Mouse (Mus musculus): Measurements from ENCODE around the gene Pde10a. TPM values are rescaled to one million over a fixed set of nuclear protein-coding genes. Genes with fewer than 3 reads are reported as not detected.
"Not testable (repeated sequence)": the region's sequence is repeated elsewhere in the genome, so short reads cannot be mapped to it uniquely, and the experiment has no call there.

Pde10a gene
- polyA plus RNA-seq, 1 experiment from 2014 or later: 3.1 TPM

- no peaks in the 10 kb centered on the region for H3K4me1 ChIP-seq
- H3K4me3 ChIP-seq: no peak overlapping the region
- H3K27me3 ChIP-seq (ENCODE audit: poor library complexity, severe bottlenecking): no peaks in the 10 kb centered on the region
- WGBS: 83% methylated on average over 7 of the region's 7 CpGs
- H3K27ac ChIP-seq: no peak overlapping the region
- peaks cover 4% of the 10 kb centered on the region; the same call in 1 of the 2 replicates for H3K9me3 ChIP-seq
- no peaks in the 10 kb centered on the region for H3K36me3 ChIP-seq (replicated peaks)
- no peak for DNase-seq (ENCODE audit: extremely low spot score, low spot score)
Measured at GRCm38 (mm10) chr17:8701096-8701495, 175.9 kb downstream of the Pde10a start.

GRCm38 (mm10) chr17:8702503-8702902 is 177.3 kb downstream of the Pde10a start:
- 89% methylated on average over 5 of the region's 5 CpGs for WGBS
- no peak overlapping the region for H3K4me3 ChIP-seq
- DNase-seq (ENCODE audit: extremely low spot score, low spot score): no peak
- H3K27ac ChIP-seq: no peak overlapping the region
- no peaks in the 10 kb centered on the region for H3K27me3 ChIP-seq (ENCODE audit: poor library complexity, severe bottlenecking)
- no peaks in the 10 kb centered on the region for H3K4me1 ChIP-seq
- H3K9me3 ChIP-seq: no peaks in the 10 kb centered on the region
- no peaks in the 10 kb centered on the region for H3K36me3 ChIP-seq (replicated peaks)

- DNase-seq (ENCODE audit: extremely low spot score, low spot score): no peak
- Histone ChIP-seq H3K4me1 (no peaks in the 10 kb centered on the region), H3K9me3 (peaks cover 3% of the 10 kb centered on the region; the same call in 1 of the 2 replicates), H3K27me3 (ENCODE audit: poor library complexity, severe bottlenecking) (no peaks in the 10 kb centered on the region), H3K27ac (no peak overlapping the region), H3K36me3 (replicated peaks) (no peaks in the 10 kb centered on the region), H3K4me3 (no peak overlapping the region)
Measured at GRCm38 (mm10) chr17:8708006-8708405, 182.8 kb downstream of the Pde10a start.

GRCm38 (mm10) chr17:8712734-8713133 is 187.6 kb downstream of the Pde10a start:
- H3K9me3 ChIP-seq; DNase-seq (ENCODE audit: extremely low spot score, low spot score): not testable (repeated sequence)
- WGBS: 92% methylated on average over 2 of the region's 2 CpGs

DNA sequence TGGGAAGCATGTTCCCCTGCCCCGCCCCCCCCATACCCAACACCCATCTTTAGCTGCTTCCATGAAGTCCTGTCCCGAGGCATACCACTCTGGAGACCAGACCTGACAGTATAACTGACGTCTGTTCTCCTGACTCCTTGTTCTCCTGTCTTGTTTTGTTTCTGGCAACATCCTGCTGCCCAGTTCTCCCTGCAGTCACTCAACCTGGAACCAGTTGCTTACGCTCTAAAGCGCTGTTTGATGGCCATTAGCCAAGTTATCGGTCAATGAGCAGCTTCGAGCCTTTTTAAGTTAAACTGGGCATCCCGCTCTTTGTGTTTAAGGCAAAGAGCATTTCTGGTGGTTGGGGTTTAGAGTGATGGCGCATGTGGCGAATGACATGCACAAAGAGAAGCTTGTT is 195.8 kb downstream of the Pde10a start:
- H3K4me3 ChIP-seq: no peak overlapping the region
- WGBS: 83% methylated on average over 10 of the region's 10 CpGs

More at GRCm38 (mm10) chr17:8712734-8713133, 187.6 kb downstream of the Pde10a start:
- not testable (repeated sequence) for H3K27me3 ChIP-seq (ENCODE audit: poor library complexity, severe bottlenecking); H3K36me3 ChIP-seq (replicated peaks); H3K27ac ChIP-seq; H3K4me1 ChIP-seq; H3K4me3 ChIP-seq

DNA sequence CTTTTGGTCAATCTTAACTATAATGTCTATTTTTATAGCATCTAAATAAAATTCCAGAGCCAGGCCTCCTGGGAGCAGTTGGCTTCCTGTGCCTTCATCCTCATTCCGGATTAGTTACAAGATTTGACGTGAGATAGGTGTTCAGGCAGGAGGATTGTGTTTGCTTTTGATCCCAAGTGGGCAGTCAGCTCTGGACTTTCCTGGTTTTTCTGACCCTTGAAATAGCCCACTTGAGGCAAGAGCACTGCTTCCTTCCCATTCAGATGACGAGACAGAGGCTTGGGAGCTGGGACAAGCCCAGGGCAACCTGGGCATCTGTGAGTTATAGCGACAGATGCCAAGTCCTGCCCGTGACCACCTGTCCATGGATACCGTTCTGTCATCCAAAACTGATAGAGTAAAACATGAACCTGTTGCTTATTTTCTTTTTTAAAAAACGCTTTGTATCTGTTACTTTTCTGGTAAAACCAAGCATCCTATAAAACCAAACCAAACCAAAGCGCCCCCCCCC is 199.3 kb downstream of the Pde10a start:
- no peak for DNase-seq (ENCODE audit: extremely low spot score, low spot score)
- Histone ChIP-seq H3K27ac (no peak overlapping the region), H3K9me3 (no peaks in the 10 kb centered on the region), H3K27me3 (ENCODE audit: poor library complexity, severe bottlenecking) (no peaks in the 10 kb centered on the region), H3K4me3 (no peak overlapping the region), H3K4me1 (peaks cover 6% of the 10 kb centered on the region; the same call in 1 of the 2 replicates), H3K36me3 (replicated peaks) (no peaks in the 10 kb centered on the region)
- WGBS: 93% methylated on average over 8 of the region's 8 CpGs

More for the DNA sequence above, 195.8 kb downstream of the Pde10a start:
- Histone ChIP-seq H3K9me3 (no peaks in the 10 kb centered on the region), H3K27me3 (ENCODE audit: poor library complexity, severe bottlenecking) (no peaks in the 10 kb centered on the region), H3K36me3 (replicated peaks) (no peaks in the 10 kb centered on the region), H3K27ac (no peak overlapping the region), H3K4me1 (peaks cover 6% of the 10 kb centered on the region; the same call in 1 of the 2 replicates)
- DNase-seq (ENCODE audit: extremely low spot score, low spot score): no peak

GRCm38 (mm10) chr17:8728646-8729045 is 203.5 kb downstream of the Pde10a start:
- Histone ChIP-seq H3K36me3 (replicated peaks) (no peaks in the 10 kb centered on the region), H3K27me3 (ENCODE audit: poor library complexity, severe bottlenecking) (no peaks in the 10 kb centered on the region), H3K4me3 (no peak overlapping the region), H3K9me3 (no peaks in the 10 kb centered on the region), H3K4me1 (no peaks in the 10 kb centered on the region), H3K27ac (no peak overlapping the region)
- 49% methylated on average over 7 of the region's 7 CpGs for WGBS
- DNase-seq (ENCODE audit: extremely low spot score, low spot score): no peak

DNA sequence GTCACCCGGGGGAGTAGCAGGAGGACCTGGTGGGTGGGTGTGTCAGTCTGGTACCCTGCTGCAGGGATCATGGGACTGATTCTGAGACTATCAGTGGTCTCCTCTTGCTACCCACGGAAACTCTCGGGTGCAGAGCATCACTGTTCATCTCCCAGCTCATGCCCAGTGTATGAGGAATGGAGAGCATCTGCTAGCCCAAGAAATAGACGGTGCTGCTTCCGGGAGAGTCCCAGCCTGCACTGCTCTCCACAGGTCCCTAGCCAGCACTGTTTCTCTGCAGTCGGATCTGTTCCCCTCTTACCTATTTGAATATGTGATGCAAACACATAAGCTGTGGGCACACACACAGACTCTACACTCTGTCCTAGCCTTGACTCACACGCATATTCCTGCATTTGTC is 204.6 kb downstream of the Pde10a start:
- DNase-seq (ENCODE audit: extremely low spot score, low spot score): no peak
- Histone ChIP-seq H3K4me1 (no peaks in the 10 kb centered on the region), H3K27ac (no peak overlapping the region), H3K27me3 (ENCODE audit: poor library complexity, severe bottlenecking) (no peaks in the 10 kb centered on the region), H3K4me3 (no peak overlapping the region), H3K36me3 (replicated peaks) (no peaks in the 10 kb centered on the region), H3K9me3 (no peaks in the 10 kb centered on the region)
- WGBS: 75% methylated on average over 7 of the region's 7 CpGs

- no peak overlapping the region for H3K4me3 ChIP-seq
- no peaks in the 10 kb centered on the region for H3K36me3 ChIP-seq (replicated peaks)
- WGBS: 65% methylated on average over 6 of the region's 6 CpGs
- no peaks in the 10 kb centered on the region for H3K27me3 ChIP-seq (ENCODE audit: poor library complexity, severe bottlenecking)
- H3K27ac ChIP-seq: no peak overlapping the region
- H3K4me1 ChIP-seq: no peaks in the 10 kb centered on the region
- no peaks in the 10 kb centered on the region for H3K9me3 ChIP-seq
- DNase-seq (ENCODE audit: extremely low spot score, low spot score): no peak
Measured at GRCm38 (mm10) chr17:8731073-8731472, 205.9 kb downstream of the Pde10a start.

DNA sequence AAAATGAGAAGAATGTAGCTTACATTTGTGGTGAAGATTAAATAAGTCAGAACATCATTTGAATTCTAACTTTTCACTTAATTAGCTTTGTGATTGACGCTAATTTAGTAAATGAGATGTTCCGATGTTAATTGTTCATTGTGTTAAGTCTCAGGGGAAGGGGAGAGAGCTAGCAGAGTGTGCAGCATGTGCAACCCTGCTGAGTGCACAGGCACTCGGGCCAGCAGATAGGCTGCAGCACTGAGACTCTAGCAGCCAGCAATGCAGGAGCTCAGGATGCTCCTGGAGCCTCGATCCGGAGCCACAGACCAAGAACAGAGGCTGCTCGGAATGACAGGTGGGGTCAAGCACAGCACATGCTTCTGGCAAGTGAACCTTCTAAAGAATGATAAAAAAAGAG is 211.1 kb downstream of the Pde10a start:
- Histone ChIP-seq H3K4me1 (no peaks in the 10 kb centered on the region), H3K36me3 (replicated peaks) (no peaks in the 10 kb centered on the region), H3K4me3 (no peak overlapping the region), H3K27me3 (ENCODE audit: poor library complexity, severe bottlenecking) (no peaks in the 10 kb centered on the region), H3K9me3 (no peaks in the 10 kb centered on the region), H3K27ac (no peak overlapping the region)
- DNase-seq (ENCODE audit: extremely low spot score, low spot score): no peak
- WGBS: 74% methylated on average over 6 of the region's 6 CpGs

GRCm38 (mm10) chr17:8742772-8743171 is 217.6 kb downstream of the Pde10a start:
- no peaks in the 10 kb centered on the region for H3K4me1 ChIP-seq
- no peaks in the 10 kb centered on the region for H3K36me3 ChIP-seq (replicated peaks)
- DNase-seq (ENCODE audit: extremely low spot score, low spot score): no peak
- H3K27me3 ChIP-seq (ENCODE audit: poor library complexity, severe bottlenecking): no peaks in the 10 kb centered on the region
- WGBS: 93% methylated on average over 3 of the region's 3 CpGs
- no peak overlapping the region for H3K4me3 ChIP-seq
- H3K9me3 ChIP-seq: no peaks in the 10 kb centered on the region
- H3K27ac ChIP-seq: no peak overlapping the region

- H3K4me1 ChIP-seq: no peaks in the 10 kb centered on the region
- 70% methylated on average over 1 of the region's 1 CpGs for WGBS
- H3K27ac ChIP-seq: no peak overlapping the region
- DNase-seq (ENCODE audit: extremely low spot score, low spot score): no peak
- H3K9me3 ChIP-seq: no peaks in the 10 kb centered on the region
- no peak overlapping the region for H3K4me3 ChIP-seq
- H3K36me3 ChIP-seq (replicated peaks): no peaks in the 10 kb centered on the region
- no peaks in the 10 kb centered on the region for H3K27me3 ChIP-seq (ENCODE audit: poor library complexity, severe bottlenecking)
Measured at GRCm38 (mm10) chr17:8745334-8745733, 220.2 kb downstream of the Pde10a start.

- Histone ChIP-seq H3K4me1 (no peaks in the 10 kb centered on the region), H3K9me3 (no peaks in the 10 kb centered on the region), H3K36me3 (replicated peaks) (no peaks in the 10 kb centered on the region), H3K27me3 (ENCODE audit: poor library complexity, severe bottlenecking) (no peaks in the 10 kb centered on the region), H3K4me3 (no peak overlapping the region), H3K27ac (no peak overlapping the region)
- WGBS: 87% methylated on average over 4 of the region's 4 CpGs
- no peak for DNase-seq (ENCODE audit: extremely low spot score, low spot score)
Measured at GRCm38 (mm10) chr17:8749426-8749825, 224.3 kb downstream of the Pde10a start.

DNA sequence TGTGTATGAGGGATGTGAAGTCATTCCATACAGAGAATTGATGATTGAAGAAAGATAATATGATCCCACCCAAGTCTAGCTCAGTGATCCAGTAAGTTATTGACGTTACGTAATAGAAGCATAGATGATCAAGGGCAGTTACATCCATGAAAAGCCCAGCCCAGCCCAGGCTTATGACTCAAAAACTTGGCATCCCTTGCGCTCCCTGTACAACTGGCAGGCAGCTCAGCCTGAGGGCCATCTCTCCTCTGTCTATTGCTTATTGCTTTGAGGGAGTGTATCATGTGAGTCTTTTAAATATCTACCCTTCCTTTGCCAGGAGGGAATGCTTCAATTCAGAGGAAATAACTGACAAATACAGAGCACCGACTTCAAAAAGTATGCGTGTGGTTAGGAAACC is 232.4 kb downstream of the Pde10a start:
- 93% methylated on average over 5 of the region's 5 CpGs for WGBS
- H3K27me3 ChIP-seq (ENCODE audit: poor library complexity, severe bottlenecking): no peaks in the 10 kb centered on the region
- no peaks in the 10 kb centered on the region for H3K9me3 ChIP-seq
- H3K27ac ChIP-seq: no peak overlapping the region
- no peak overlapping the region for H3K4me3 ChIP-seq
- no peaks in the 10 kb centered on the region for H3K36me3 ChIP-seq (replicated peaks)
- H3K4me1 ChIP-seq: no peaks in the 10 kb centered on the region
- no peak for DNase-seq (ENCODE audit: extremely low spot score, low spot score)

Data from forebrain, embryonic 10.5 days (tissue).